Mouse (Mus musculus) ES-Bruce4 (cell line): Measurements from ENCODE around the gene Bpi. TPM values are rescaled to one million over a fixed set of nuclear protein-coding genes. Genes with fewer than 3 reads are reported as not detected.
A peak's percentile ranks its signal among the peaks of the same experiment; 100 is the strongest.

Experiments
- H3K27ac ChIP-seq: 2 replicates; pipeline ENCODE4 v1.5.1; 2012; ENCODE audit warnings: low read length, inconsistent platforms; ENCODE audit not compliant: insufficient read depth
- H3K27me3 ChIP-seq: 2 replicates; pipeline ENCODE4 v1.6.1; 2012; ENCODE audit warnings: mild to moderate bottlenecking, low read length, inconsistent platforms; ENCODE audit not compliant: control insufficient read depth, poor library complexity, insufficient read depth, severe bottlenecking
- H3K36me3 ChIP-seq: 2 replicates; pipeline ENCODE4 v1.6.1; 2012; ENCODE audit warnings: inconsistent platforms, mild to moderate bottlenecking, low read length, moderate library complexity; ENCODE audit not compliant: control insufficient read depth, poor library complexity, insufficient read depth, severe bottlenecking
- H3K4me1 ChIP-seq: one replicate; pipeline ENCODE4 v1.8.1; 2011; ENCODE audit warnings: low read length; ENCODE audit not compliant: control insufficient read depth, insufficient read depth
- H3K4me3 ChIP-seq: 2 replicates; pipeline ENCODE4 v1.5.1; 2011; ENCODE audit warnings: low read depth, mild to moderate bottlenecking, low read length
- H3K9ac ChIP-seq: 2 replicates; pipeline ENCODE4 v1.6.1; 2012; ENCODE audit warnings: low read depth, mild to moderate bottlenecking, inconsistent platforms; ENCODE audit not compliant: poor library complexity, severe bottlenecking
- H3K9me3 ChIP-seq: replicated peaks from 2 replicates; pipeline ENCODE4 v1.6.1; 2012; ENCODE audit warnings: mild to moderate bottlenecking, low read length, inconsistent platforms; ENCODE audit not compliant: control insufficient read depth, poor library complexity, insufficient read depth, severe bottlenecking
- CTCF ChIP-seq: IDR thresholded peaks from one replicate; pipeline ENCODE4 v1.8.1; 2011; ENCODE audit warnings: low read depth, low read length
- EP300 ChIP-seq: IDR thresholded peaks from 2 replicates; pipeline ENCODE4 v1.6.1; 2011; ENCODE audit warnings: low read depth, low read length; ENCODE audit not compliant: insufficient read depth
- POLR2A ChIP-seq: IDR thresholded peaks from one replicate; pipeline ENCODE4 v1.8.1; 2011; ENCODE audit warnings: low read length; ENCODE audit not compliant: insufficient read depth
- polyA plus RNA-seq: library from polyadenylated mRNA; stranded (reverse); fragments of >200 nt; gene quantifications from 2 replicates; pipeline ENCODE4 v1.2.4, GENCODE M21; 2011; ENCODE audit warnings: low read depth; ENCODE audit not compliant: missing spikeins, insufficient read depth, insufficient read length

Bpi gene
- polyA plus RNA-seq, 1 experiment: not detected

DNA sequence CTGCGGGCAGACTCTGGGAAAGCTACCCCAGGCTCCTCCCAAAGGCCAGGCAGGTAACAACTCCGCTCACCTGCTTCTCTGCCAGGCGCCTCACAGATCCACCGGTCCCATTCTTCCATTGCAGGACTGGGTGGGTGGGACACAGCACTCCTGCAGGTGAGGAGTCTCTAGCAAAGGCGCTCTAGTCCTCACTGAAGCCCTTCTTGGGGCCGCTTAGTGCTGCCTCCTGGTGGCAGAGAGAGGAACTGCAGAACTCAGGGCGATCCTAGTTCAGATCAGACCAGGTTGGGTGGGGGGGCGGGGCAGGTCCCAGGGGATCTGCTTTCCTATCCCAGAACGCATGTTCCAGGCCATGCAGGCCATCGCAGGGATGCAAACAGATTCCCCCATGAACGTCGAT is 887 bp downstream of the Bpi start:
- Histone ChIP-seq H3K4me3 (peak overlapping the region; percentile 20; the same call in 1 of the 2 replicates), H3K36me3 (no peaks in the 10 kb centered on the region), H3K9ac (0 out of 2 replicates have a peak overlapping the region, but pooled peaks have one; percentile 22), H3K4me1 (no peaks in the 10 kb centered on the region), H3K27ac (no peak overlapping the region), H3K9me3 (no peaks in the 10 kb centered on the region), H3K27me3 (no peaks in the 10 kb centered on the region)
- peak; percentile 84 for TF ChIP-seq CTCF
- TF ChIP-seq POLR2A: no peak
- no peak for TF ChIP-seq EP300

DNA sequence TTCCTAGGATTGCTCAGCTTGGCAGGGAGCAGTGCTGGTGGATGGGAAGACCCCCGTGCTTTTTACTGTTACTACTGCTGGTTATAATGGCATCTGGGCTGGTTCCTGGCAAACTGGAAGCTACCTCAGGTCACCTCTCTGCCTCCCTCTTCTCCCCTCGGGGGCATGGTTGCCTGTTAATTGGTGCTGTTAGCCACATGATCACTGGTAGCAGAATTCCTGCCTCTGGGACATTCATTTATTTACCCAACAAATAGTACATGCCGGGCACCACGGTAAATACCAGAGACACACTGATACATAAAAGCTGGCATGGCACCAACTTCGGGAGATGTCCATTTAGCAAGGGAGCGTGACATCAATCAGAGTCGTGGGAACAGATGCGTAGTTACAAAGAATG is 1.6 kb downstream of the Bpi start:
- Histone ChIP-seq H3K36me3 (no peaks in the 10 kb centered on the region), H3K9ac (no peak overlapping the region), H3K4me3 (no peak overlapping the region), H3K27me3 (no peaks in the 10 kb centered on the region), H3K27ac (no peak overlapping the region), H3K9me3 (no peaks in the 10 kb centered on the region), H3K4me1 (no peaks in the 10 kb centered on the region)
- no peak for TF ChIP-seq CTCF
- TF ChIP-seq POLR2A: no peak
- TF ChIP-seq EP300: no peak

DNA sequence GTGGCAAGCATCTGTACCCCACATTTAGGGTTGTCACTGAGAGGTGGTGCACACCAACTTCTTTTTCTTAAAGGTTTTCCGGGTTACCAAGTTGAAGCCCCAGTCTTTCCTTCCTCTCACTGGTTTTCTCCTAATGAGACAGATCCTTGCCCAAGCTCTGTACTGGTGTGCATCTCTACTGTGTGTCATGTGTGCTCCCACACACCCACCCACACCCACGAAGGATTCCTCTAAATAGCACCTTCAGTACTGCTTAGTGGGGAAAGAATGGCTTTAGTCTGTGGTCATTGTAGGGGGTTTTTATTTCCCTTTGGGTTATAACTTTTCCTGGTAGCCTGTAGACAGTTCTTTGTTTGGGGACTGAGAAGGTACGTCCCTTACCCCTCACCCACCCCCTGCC is 7.0 kb downstream of the Bpi start:
- no peaks in the 10 kb centered on the region for H3K4me1 ChIP-seq
- H3K27ac ChIP-seq: no peak overlapping the region
- H3K27me3 ChIP-seq: no peaks in the 10 kb centered on the region
- H3K4me3 ChIP-seq: no peak overlapping the region
- H3K9me3 ChIP-seq: no peaks in the 10 kb centered on the region
- H3K9ac ChIP-seq: no peak overlapping the region
- H3K36me3 ChIP-seq: no peaks in the 10 kb centered on the region
- no peak for TF ChIP-seq CTCF
- TF ChIP-seq POLR2A: no peak
- no peak for TF ChIP-seq EP300

DNA sequence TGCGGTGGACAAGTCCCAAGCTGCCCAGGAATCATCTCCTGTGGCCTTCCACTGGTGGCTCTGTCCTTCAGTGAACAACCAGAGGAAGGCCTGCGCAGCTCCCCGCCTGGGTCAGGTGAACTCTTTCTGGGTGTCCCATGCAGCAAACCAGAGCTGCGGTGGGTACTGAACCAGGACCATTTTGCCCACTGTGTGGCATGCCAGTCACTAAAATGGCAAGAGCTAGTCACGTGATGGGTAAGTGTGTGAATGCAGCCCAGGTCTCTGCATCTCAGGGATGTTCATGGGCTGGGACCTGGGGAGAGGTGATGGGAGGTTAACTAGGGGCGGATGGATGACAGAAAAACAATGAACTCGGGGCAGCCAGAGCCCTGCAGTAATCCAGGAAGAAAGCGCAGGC is 12.1 kb downstream of the Bpi start:
- H3K27ac ChIP-seq: no peak overlapping the region
- no peak for TF ChIP-seq EP300
- TF ChIP-seq CTCF: no peak
- no peak for TF ChIP-seq POLR2A
- no peak overlapping the region for H3K9ac ChIP-seq
- no peaks in the 10 kb centered on the region for H3K9me3 ChIP-seq
- no peaks in the 10 kb centered on the region for H3K36me3 ChIP-seq
- H3K27me3 ChIP-seq: no peaks in the 10 kb centered on the region
- H3K4me3 ChIP-seq: no peak overlapping the region
- no peaks in the 10 kb centered on the region for H3K4me1 ChIP-seq

DNA sequence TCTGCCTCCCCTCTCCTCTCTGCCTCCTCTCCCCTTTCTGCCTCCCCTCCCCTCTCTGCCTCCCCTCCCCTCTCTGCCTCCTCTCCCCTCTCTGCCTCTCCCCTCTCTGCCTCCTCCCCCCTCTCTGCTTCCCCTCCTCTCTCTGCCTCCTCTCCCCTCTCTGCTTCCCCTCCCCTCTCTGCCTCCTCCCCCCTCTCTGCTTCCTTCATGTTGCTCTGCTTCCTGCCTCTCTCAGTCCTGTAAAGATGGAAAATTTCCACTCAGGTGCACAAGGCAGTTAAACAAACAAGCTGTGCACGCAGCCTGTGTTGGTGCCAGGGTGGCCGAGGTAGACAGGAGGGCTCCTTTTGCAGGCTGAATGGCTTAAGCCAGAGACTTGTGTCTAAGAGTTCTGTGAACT is 15.8 kb downstream of the Bpi start:
- H3K27me3 ChIP-seq: no peaks in the 10 kb centered on the region
- TF ChIP-seq POLR2A (no peak), CTCF (no peak), EP300 (no peak)
- no peak overlapping the region for H3K27ac ChIP-seq

DNA sequence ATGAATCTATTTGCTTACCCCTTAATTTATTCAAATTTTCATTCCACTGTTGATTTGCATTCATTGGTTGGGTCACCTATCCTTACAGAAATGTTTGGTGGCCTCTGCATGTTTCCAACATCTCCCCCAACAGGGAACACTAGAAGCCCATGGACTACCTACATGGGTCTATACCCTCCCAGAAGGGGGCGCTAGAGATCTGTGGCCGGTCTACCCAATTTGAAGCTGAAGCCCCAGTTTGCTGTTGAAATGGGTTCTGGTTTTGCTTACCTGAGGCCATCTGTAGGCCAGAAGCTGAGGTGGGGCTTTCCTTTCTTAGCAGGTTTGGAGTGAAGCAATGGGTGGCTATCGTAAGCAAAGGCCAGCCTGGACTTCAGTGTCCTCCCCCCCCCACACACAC is 17.5 kb downstream of the Bpi start:
- TF ChIP-seq EP300 (no peak), POLR2A (no peak), CTCF (no peak)
- no peaks in the 10 kb centered on the region for H3K4me1 ChIP-seq
- no peaks in the 10 kb centered on the region for H3K27me3 ChIP-seq
- H3K27ac ChIP-seq: no peak overlapping the region
- H3K9ac ChIP-seq: no peak overlapping the region
- no peak overlapping the region for H3K4me3 ChIP-seq
- no peaks in the 10 kb centered on the region for H3K9me3 ChIP-seq
- H3K36me3 ChIP-seq: no peaks in the 10 kb centered on the region

More for the DNA sequence above, 15.8 kb downstream of the Bpi start:
- Histone ChIP-seq H3K36me3 (no peaks in the 10 kb centered on the region), H3K9ac (no peak overlapping the region), H3K4me3 (no peak overlapping the region), H3K4me1 (no peaks in the 10 kb centered on the region), H3K9me3 (no peaks in the 10 kb centered on the region)
